Mouse (Mus musculus) midbrain, embryonic 10.5 days (tissue): ENCODE data around the gene Gli2. TPM values are rescaled to one million over a fixed set of nuclear protein-coding genes. Genes with fewer than 3 reads are reported as not detected.

Experiments used
- DNase-seq: peaks from one replicate; pipeline ENCODE4 v3.0.0-alpha.2; 2017; ENCODE audit warnings: low spot score
- H3K27ac ChIP-seq: fragments of 300-500 bp; sonication (generic); replicated peaks from 2 replicates; pipeline ENCODE4 v1.5.1; 2016; ENCODE audit warnings: mild to moderate bottlenecking
- H3K27me3 ChIP-seq: fragments of 300-500 bp; sonication (generic); 2 replicates; pipeline ENCODE4 v1.6.1; 2016; ENCODE audit warnings: low read depth, mild to moderate bottlenecking; ENCODE audit not compliant: poor library complexity, severe bottlenecking
- H3K36me3 ChIP-seq: fragments of 300-500 bp; sonication (generic); 2 replicates; pipeline ENCODE4 v1.6.1; 2016; ENCODE audit warnings: mild to moderate bottlenecking, moderate library complexity
- H3K4me1 ChIP-seq: fragments of 300-500 bp; sonication (generic); 2 replicates; pipeline ENCODE4 v1.6.1; 2016
- H3K4me3 ChIP-seq: fragments of 300-500 bp; sonication (generic); 2 replicates; pipeline ENCODE4 v1.5.1; 2016; ENCODE audit warnings: mild to moderate bottlenecking, moderate library complexity
- H3K9me3 ChIP-seq: fragments of 300-500 bp; sonication (generic); replicated peaks from 2 replicates; pipeline ENCODE4 v1.6.1; 2016; ENCODE audit warnings: mild to moderate bottlenecking
- WGBS: fragments of 180-500 bp; shearing (Covaris S2); methylation state at CpG from one replicate; pipeline ENCODE4 v1.1.7; 2016; 5-methylcytosine and 5-hydroxymethylcytosine counted together
- polyA plus RNA-seq: library from polyadenylated mRNA; unstranded; fragments of >200 nt; fragmentation: Nextera tagmentation; extraction: Ambion mirVana; gene quantifications from 2 replicates; pipeline ENCODE4 v1.2.1, GENCODE M21; 2016

Gene Gli2
- 8.9 and 9.9 TPM in 2 replicates for polyA plus RNA-seq

GRCm38 (mm10) chr1:119053402-119053841 is at the start of gene Gli2:
Gene Gli2, minus strand, starts transcription at chr1:119053619.
- Histone ChIP-seq H3K27ac (peak within 1 kb of the TSS; percentile 95), H3K4me1 (peaks cover 69% of the 10 kb centered on the region), H3K36me3 (no peaks in the 10 kb centered on the region; the same call in 1 of the 2 replicates), H3K9me3 (no peaks in the 10 kb centered on the region), H3K27me3 (peaks cover 53% of the 10 kb centered on the region), H3K4me3 (peak within 1 kb of the TSS; percentile 75)
- DNase-seq: peak; percentile 92
- WGBS: under 1% methylated on average over 42 of the region's 42 CpGs

DNA sequence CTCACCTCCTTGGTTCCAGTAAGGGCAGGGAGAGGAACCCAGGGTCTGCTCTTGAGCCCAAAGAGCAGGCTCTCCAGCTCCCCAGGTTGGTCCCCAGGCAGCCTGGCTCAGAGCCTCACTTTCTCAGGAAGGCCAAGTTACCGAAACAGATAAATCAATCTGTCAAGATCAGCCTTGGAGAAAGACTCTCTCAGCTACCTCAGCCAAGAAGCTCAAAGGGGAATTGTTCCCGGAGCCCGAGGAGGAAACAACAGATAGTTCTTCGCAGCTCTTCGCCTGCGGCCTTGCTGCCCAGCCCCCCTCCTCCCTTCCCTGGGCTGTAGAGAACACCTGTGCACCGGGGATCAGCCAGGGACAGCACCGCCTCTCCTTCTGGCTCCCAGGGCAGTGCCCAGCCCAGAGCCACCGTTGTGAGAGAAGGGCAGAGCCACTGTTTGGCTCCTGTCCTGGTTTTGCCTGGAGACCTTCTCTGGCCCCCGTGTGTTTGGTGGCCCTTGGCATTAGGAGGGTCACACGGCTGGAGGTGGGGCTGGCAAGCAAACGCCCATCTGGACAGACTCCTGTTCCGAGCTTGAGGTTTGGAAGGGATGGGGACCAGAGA is 44.6 kb upstream of the Gli2 start:
- H3K27me3 ChIP-seq: 0 out of 2 replicates have a peak, but pooled peaks cover 6% of the 10 kb centered on the region
- DNase-seq: no peak
- WGBS: 69% methylated on average over 13 of the region's 13 CpGs
- H3K4me3 ChIP-seq: no peak overlapping the region
- no peak overlapping the region for H3K27ac ChIP-seq
- no peaks in the 10 kb centered on the region for H3K9me3 ChIP-seq
- no peaks in the 10 kb centered on the region for H3K4me1 ChIP-seq
- no peaks in the 10 kb centered on the region for H3K36me3 ChIP-seq

DNA sequence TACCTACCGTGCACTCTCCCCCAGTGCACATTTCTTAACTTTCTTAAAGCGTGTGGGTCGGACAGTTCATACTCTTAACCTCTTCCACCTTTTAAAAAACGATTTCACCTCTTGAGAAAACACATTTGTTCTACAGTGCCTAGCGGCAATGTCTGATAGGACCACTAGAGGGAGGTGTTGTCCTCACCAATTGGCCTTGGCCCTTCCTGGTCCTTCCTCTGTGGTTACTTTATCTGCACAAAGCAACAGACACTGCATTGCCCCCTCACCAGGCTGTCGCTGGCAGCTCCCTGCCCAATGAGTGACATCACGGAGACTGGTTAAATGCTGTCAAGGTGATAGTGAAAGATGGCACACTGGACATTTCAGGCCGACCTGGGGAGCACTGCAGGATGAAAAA is 40.3 kb upstream of the Gli2 start:
- Histone ChIP-seq H3K27ac (no peak overlapping the region), H3K9me3 (no peaks in the 10 kb centered on the region), H3K36me3 (no peaks in the 10 kb centered on the region), H3K27me3 (peaks cover 11% of the 10 kb centered on the region; the same call in 1 of the 2 replicates), H3K4me3 (no peak overlapping the region), H3K4me1 (no peaks in the 10 kb centered on the region)
- WGBS: 20% methylated on average over 8 of the region's 8 CpGs
- DNase-seq: peak; percentile 62

- Histone ChIP-seq H3K27me3 (peaks cover 11% of the 10 kb centered on the region; the same call in 1 of the 2 replicates), H3K27ac (no peak overlapping the region), H3K4me3 (no peak overlapping the region), H3K9me3 (no peaks in the 10 kb centered on the region), H3K36me3 (no peaks in the 10 kb centered on the region), H3K4me1 (no peaks in the 10 kb centered on the region)
- no peak for DNase-seq
- WGBS: 84% methylated on average over 18 of the region's 18 CpGs
These were observed 36.6 kb upstream of the Gli2 start for GRCm38 (mm10) chr1:119089887-119090620.

GRCm38 (mm10) chr1:119087539-119087938 is 34.1 kb upstream of the Gli2 start:
- Histone ChIP-seq H3K27ac (no peak overlapping the region), H3K4me1 (peaks cover 5% of the 10 kb centered on the region), H3K36me3 (no peaks in the 10 kb centered on the region), H3K27me3 (peaks cover 11% of the 10 kb centered on the region; the same call in 1 of the 2 replicates), H3K4me3 (no peak overlapping the region), H3K9me3 (no peaks in the 10 kb centered on the region)
- 15% methylated on average over 3 of the region's 3 CpGs for WGBS
- peak; percentile 79 for DNase-seq

DNA sequence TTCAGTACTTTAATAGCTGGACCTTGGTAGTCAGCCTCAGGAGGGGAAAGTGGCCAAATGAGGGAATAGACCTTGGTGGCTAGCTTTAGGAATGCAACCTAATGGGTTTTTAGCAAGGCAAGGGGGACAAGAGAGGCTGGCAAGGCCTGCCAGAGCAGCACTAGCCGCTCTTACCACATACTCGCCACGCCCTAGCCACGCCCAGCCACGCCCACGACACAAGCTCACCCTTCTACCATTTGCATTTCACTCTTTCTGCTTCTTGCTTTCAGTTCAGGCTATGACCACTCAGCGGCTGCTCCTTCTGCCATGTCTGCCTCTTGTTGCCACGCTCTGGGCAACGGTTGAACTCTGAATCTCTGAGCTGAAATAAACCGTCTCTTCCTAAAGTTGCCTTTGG is 32.4 kb upstream of the Gli2 start:
- no peak for DNase-seq
- Histone ChIP-seq H3K4me3 (no peak overlapping the region), H3K36me3 (no peaks in the 10 kb centered on the region), H3K9me3 (no peaks in the 10 kb centered on the region), H3K27ac (no peak overlapping the region), H3K27me3 (peaks cover 11% of the 10 kb centered on the region), H3K4me1 (peaks cover 5% of the 10 kb centered on the region)
- 64% methylated on average over 10 of the region's 10 CpGs for WGBS

- DNase-seq: peak; percentile 67
- Histone ChIP-seq H3K4me1 (peaks cover 5% of the 10 kb centered on the region), H3K4me3 (no peak overlapping the region), H3K27ac (peak overlapping the region; percentile 71), H3K36me3 (no peaks in the 10 kb centered on the region), H3K9me3 (no peaks in the 10 kb centered on the region), H3K27me3 (peaks cover 7% of the 10 kb centered on the region; the same call in 1 of the 2 replicates)
- 18% methylated on average over 10 of the region's 10 CpGs for WGBS
These were observed 30.1 kb upstream of the Gli2 start for GRCm38 (mm10) chr1:119083468-119083921.

GRCm38 (mm10) chr1:119082231-119082991 is 29.0 kb upstream of the Gli2 start:
- Histone ChIP-seq H3K4me1 (peaks cover 5% of the 10 kb centered on the region), H3K27me3 (peaks cover 18% of the 10 kb centered on the region), H3K9me3 (no peaks in the 10 kb centered on the region), H3K27ac (no peak overlapping the region), H3K4me3 (no peak overlapping the region), H3K36me3 (no peaks in the 10 kb centered on the region)
- peak; percentile 68 for DNase-seq
- WGBS: 45% methylated on average over 12 of the region's 12 CpGs

GRCm38 (mm10) chr1:119077933-119078332 is 24.5 kb upstream of the Gli2 start:
- H3K4me1 ChIP-seq: no peaks in the 10 kb centered on the region

GRCm38 (mm10) chr1:119076333-119076732 is 22.9 kb upstream of the Gli2 start:
- 80% methylated on average over 4 of the region's 4 CpGs for WGBS
- peaks cover 34% of the 10 kb centered on the region for H3K27me3 ChIP-seq

More at GRCm38 (mm10) chr1:119077933-119078332, 24.5 kb upstream of the Gli2 start:
- 86% methylated on average over 7 of the region's 7 CpGs for WGBS
- Histone ChIP-seq H3K4me3 (no peak overlapping the region), H3K27ac (no peak overlapping the region), H3K36me3 (no peaks in the 10 kb centered on the region), H3K9me3 (no peaks in the 10 kb centered on the region), H3K27me3 (peaks cover 34% of the 10 kb centered on the region)
- no peak for DNase-seq

DNA sequence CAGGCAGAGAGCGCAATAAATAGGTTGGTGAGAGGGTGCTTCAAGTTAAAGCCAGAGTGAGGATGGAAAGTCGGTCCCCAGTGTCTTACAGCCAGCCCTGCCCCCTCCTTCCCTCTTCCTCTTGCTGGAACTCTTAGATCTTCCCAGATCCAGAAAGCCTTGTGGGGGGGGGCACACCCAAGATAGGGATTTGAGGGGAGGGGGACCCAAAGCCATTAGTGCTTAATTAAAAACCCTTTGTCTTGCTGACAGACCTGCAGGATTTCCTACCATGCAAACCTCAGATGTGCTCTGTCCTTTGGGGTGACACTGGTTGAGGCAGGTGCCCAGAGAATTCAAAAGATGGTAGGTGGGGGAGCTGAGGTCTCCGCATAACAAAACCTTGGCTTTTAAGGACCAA is 22.5 kb upstream of the Gli2 start:
- DNase-seq: no peak
- Histone ChIP-seq H3K27me3 (peaks cover 34% of the 10 kb centered on the region), H3K4me3 (no peak overlapping the region), H3K4me1 (no peaks in the 10 kb centered on the region), H3K36me3 (no peaks in the 10 kb centered on the region), H3K27ac (no peak overlapping the region), H3K9me3 (no peaks in the 10 kb centered on the region)
- 56% methylated on average over 3 of the region's 3 CpGs for WGBS

More at GRCm38 (mm10) chr1:119076333-119076732, 22.9 kb upstream of the Gli2 start:
- Histone ChIP-seq H3K9me3 (no peaks in the 10 kb centered on the region), H3K36me3 (no peaks in the 10 kb centered on the region), H3K4me1 (no peaks in the 10 kb centered on the region), H3K4me3 (no peak overlapping the region), H3K27ac (no peak overlapping the region)
- DNase-seq: no peak

DNA sequence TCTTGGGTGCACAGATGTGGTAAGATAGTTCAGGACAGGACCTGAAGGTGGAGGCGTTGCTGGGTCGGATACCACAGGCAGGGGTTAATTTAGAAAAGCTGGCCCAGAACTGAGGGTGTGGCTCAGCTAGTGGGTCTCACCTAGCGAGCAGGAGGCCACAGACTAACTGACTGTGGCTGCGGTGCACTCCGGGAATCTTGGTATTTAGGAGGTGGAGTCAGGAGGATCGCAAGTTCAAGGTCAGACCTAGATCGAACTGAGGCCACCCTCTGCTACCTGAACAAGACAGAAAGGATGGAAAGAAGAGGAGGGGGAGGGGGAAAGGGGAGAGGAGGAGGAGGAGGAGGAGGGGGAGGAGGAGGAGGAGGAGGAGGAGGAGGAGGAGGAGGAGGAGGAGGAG is 22.1 kb upstream of the Gli2 start:
- WGBS: 59% methylated on average over 7 of the region's 7 CpGs

More for the DNA sequence above, 22.1 kb upstream of the Gli2 start:
- peaks cover 34% of the 10 kb centered on the region for H3K27me3 ChIP-seq
- no peak overlapping the region for H3K27ac ChIP-seq
- H3K9me3 ChIP-seq: no peaks in the 10 kb centered on the region
- no peak for DNase-seq
- no peaks in the 10 kb centered on the region for H3K4me1 ChIP-seq
- H3K36me3 ChIP-seq: no peaks in the 10 kb centered on the region
- no peak overlapping the region for H3K4me3 ChIP-seq
